Mouse (Mus musculus) midbrain, embryonic 10.5 days (tissue): Measurements from ENCODE around the gene Cdh13. TPM values are rescaled to one million over a fixed set of nuclear protein-coding genes. Genes with fewer than 3 reads are reported as not detected.

ENCODE experiments used
- DNase-seq: peaks from one replicate; pipeline ENCODE4 v3.0.0-alpha.2; 2017; ENCODE audit warnings: low spot score
- H3K27ac ChIP-seq: fragments of 300-500 bp; sonication (generic); replicated peaks from 2 replicates; pipeline ENCODE4 v1.5.1; 2016; ENCODE audit warnings: mild to moderate bottlenecking
- H3K27me3 ChIP-seq: fragments of 300-500 bp; sonication (generic); 2 replicates; pipeline ENCODE4 v1.6.1; 2016; ENCODE audit warnings: low read depth, mild to moderate bottlenecking; ENCODE audit not compliant: poor library complexity, severe bottlenecking
- H3K36me3 ChIP-seq: fragments of 300-500 bp; sonication (generic); 2 replicates; pipeline ENCODE4 v1.6.1; 2016; ENCODE audit warnings: mild to moderate bottlenecking, moderate library complexity
- H3K4me1 ChIP-seq: fragments of 300-500 bp; sonication (generic); 2 replicates; pipeline ENCODE4 v1.6.1; 2016
- H3K4me3 ChIP-seq: fragments of 300-500 bp; sonication (generic); 2 replicates; pipeline ENCODE4 v1.5.1; 2016; ENCODE audit warnings: mild to moderate bottlenecking, moderate library complexity
- H3K9me3 ChIP-seq: fragments of 300-500 bp; sonication (generic); replicated peaks from 2 replicates; pipeline ENCODE4 v1.6.1; 2016; ENCODE audit warnings: mild to moderate bottlenecking
- WGBS: fragments of 180-500 bp; shearing (Covaris S2); methylation state at CpG from one replicate; pipeline ENCODE4 v1.1.7; 2016; 5-methylcytosine and 5-hydroxymethylcytosine counted together
- polyA plus RNA-seq: library from polyadenylated mRNA; unstranded; fragments of >200 nt; fragmentation: Nextera tagmentation; extraction: Ambion mirVana; gene quantifications from 2 replicates; pipeline ENCODE4 v1.2.1, GENCODE M21; 2016

The Cdh13 gene
- polyA plus RNA-seq, 1 experiment from 2014 or later: 2.5 TPM

GRCm38 (mm10) chr8:118404836-118405235, 121.3 kb downstream of the Cdh13 start:
- H3K4me3 ChIP-seq: no peak overlapping the region
- H3K9me3 ChIP-seq: peaks cover 5% of the 10 kb centered on the region; the same call in 1 of the 2 replicates
- no peak overlapping the region for H3K27ac ChIP-seq
- 92% methylated on average over 3 of the region's 3 CpGs for WGBS
- no peak for DNase-seq
- no peaks in the 10 kb centered on the region for H3K27me3 ChIP-seq
- H3K36me3 ChIP-seq: no peaks in the 10 kb centered on the region
- H3K4me1 ChIP-seq: no peaks in the 10 kb centered on the region

DNA sequence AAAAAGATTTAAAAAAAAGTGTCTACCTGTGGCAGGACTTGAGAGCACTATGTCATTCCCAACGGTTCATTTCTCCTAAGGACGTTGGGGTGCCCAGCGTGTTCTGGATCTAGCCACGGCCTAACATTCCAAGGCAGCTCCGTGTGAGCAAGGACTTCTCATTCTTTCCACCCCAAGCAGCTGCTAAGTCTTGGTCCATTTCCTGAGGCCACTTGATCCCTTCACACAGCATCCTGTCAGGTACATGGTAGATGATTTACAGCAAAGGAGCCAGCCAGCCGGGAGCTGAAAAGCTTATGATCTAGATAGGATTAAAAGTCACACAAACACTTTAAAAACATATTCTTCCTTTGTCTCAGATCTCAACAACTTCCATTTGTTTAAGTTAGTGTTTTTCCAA, 123.8 kb downstream of the Cdh13 start:
- no peak overlapping the region for H3K27ac ChIP-seq
- 87% methylated on average over 6 of the region's 6 CpGs for WGBS
- H3K27me3 ChIP-seq: no peaks in the 10 kb centered on the region

DNA sequence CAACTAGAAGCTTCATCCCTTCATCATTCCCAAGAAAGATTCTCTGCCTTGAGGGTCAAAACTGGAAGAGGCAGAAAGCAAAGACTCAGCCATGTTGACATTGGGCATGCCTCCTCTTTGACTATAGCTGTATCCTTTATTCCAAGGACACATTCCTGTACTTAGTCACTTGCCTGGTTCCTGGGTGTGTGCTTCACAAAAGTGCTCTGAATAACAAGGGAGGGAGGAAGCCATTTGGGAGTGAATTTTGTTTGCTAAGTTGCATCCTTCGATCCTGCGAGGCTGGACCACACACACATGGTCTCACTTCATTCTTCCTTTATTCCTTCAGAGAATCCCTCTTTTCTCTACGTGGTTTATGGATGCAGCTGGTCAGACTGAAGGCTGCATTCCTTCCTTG, 125.9 kb downstream of the Cdh13 start:
- no peak overlapping the region for H3K4me3 ChIP-seq
- DNase-seq: no peak
- no peaks in the 10 kb centered on the region for H3K9me3 ChIP-seq
- no peaks in the 10 kb centered on the region for H3K36me3 ChIP-seq
- no peaks in the 10 kb centered on the region for H3K4me1 ChIP-seq
- no peaks in the 10 kb centered on the region for H3K27me3 ChIP-seq
- H3K27ac ChIP-seq: no peak overlapping the region
- 83% methylated on average over 3 of the region's 3 CpGs for WGBS

More for the DNA sequence above, 123.8 kb downstream of the Cdh13 start:
- DNase-seq: no peak
- Histone ChIP-seq H3K36me3 (no peaks in the 10 kb centered on the region), H3K9me3 (peaks cover 5% of the 10 kb centered on the region; the same call in 1 of the 2 replicates), H3K4me1 (no peaks in the 10 kb centered on the region), H3K4me3 (no peak overlapping the region)

- 82% methylated on average over 4 of the region's 4 CpGs for WGBS
- no peaks in the 10 kb centered on the region for H3K4me1 ChIP-seq
- no peaks in the 10 kb centered on the region for H3K27me3 ChIP-seq
- no peak overlapping the region for H3K4me3 ChIP-seq
- H3K36me3 ChIP-seq: no peaks in the 10 kb centered on the region
- H3K27ac ChIP-seq: no peak overlapping the region
- no peaks in the 10 kb centered on the region for H3K9me3 ChIP-seq
- no peak for DNase-seq
Measured at GRCm38 (mm10) chr8:118410341-118410970, 126.9 kb downstream of the Cdh13 start.

DNA sequence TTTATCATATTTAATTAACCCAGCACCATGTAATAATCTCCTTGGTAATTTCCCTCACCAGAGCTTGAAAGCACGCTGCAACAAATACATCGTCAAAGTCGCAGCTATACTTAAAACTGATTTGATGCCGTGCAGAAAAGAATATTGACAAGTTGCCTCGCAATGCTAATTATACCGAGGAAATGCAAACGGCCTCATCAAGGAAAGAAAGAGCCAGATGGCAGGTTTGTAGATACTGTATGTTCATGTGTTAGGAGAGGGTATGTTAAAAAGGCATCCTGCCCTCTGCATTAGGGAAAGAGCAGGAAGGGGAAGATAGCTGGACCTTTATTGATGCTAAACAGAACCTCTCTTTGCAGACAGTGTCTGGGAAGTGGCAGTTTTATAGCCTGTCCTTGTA, 132.1 kb downstream of the Cdh13 start:
- Histone ChIP-seq H3K27me3 (no peaks in the 10 kb centered on the region), H3K4me1 (no peaks in the 10 kb centered on the region), H3K9me3 (no peaks in the 10 kb centered on the region), H3K4me3 (no peak overlapping the region), H3K36me3 (no peaks in the 10 kb centered on the region), H3K27ac (no peak overlapping the region)
- no peak for DNase-seq
- 93% methylated on average over 7 of the region's 7 CpGs for WGBS

DNA sequence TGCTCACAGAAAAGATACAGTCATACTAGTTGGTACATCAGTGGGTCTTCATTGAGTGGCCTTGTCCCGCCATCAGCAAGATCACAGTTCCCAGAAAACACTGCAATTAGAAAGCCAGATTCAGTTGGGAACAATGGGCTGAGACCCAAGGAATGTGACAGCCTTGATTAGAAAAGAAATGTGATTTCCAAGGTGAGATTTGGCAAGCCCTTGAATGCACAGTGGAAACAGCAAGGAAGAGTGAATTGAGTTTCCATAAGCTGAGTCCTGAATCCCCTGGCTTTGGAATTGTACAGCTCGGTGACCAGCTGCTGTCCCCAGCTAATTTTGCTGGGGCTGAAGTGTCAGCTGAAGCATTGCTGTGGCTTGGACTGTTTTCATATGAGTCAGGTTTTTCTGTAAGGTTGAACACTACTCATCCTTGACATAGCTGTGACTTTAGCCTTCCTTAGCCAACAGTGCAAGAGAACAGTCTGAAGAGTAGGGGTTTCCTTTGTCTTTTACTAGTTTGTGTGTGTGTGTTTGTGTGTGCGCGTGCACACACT, 133.3 kb downstream of the Cdh13 start:
- no peaks in the 10 kb centered on the region for H3K27me3 ChIP-seq
- no peaks in the 10 kb centered on the region for H3K36me3 ChIP-seq
- no peak overlapping the region for H3K27ac ChIP-seq
- H3K4me3 ChIP-seq: no peak overlapping the region
- no peaks in the 10 kb centered on the region for H3K9me3 ChIP-seq
- no peaks in the 10 kb centered on the region for H3K4me1 ChIP-seq
- DNase-seq: no peak
- 89% methylated on average over 4 of the region's 4 CpGs for WGBS

DNA sequence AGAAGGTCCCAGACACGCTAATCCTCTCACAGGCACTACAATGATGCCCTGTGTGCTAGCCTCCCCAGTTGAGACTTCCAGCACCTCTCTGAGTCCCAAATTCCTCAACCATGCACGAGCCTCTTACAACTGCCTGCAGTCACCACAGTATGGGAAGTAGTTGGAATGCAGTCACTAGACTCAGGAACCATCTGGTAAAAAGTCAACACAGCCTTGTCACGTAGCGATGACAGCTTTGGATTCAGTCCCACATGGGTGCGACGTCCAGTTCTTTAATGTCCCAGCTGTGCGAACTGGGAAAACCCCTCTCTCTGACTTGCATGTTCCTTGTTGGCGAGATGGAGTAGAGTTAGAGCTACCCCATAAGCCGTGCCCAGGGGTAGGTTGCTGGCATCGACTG, 139.1 kb downstream of the Cdh13 start:
- H3K4me3 ChIP-seq: no peak overlapping the region
- H3K27ac ChIP-seq: no peak overlapping the region
- no peaks in the 10 kb centered on the region for H3K36me3 ChIP-seq
- H3K4me1 ChIP-seq: no peaks in the 10 kb centered on the region
- H3K9me3 ChIP-seq: no peaks in the 10 kb centered on the region
- WGBS: 92% methylated on average over 10 of the region's 10 CpGs
- DNase-seq: no peak
- H3K27me3 ChIP-seq: no peaks in the 10 kb centered on the region

GRCm38 (mm10) chr8:118428941-118429340, 145.4 kb downstream of the Cdh13 start:
- 89% methylated on average over 7 of the region's 7 CpGs for WGBS
- H3K27ac ChIP-seq: no peak overlapping the region

GRCm38 (mm10) chr8:118431731-118432440, 148.4 kb downstream of the Cdh13 start:
- Histone ChIP-seq H3K27me3 (no peaks in the 10 kb centered on the region), H3K27ac (no peak overlapping the region), H3K4me3 (no peak overlapping the region), H3K4me1 (no peaks in the 10 kb centered on the region), H3K36me3 (no peaks in the 10 kb centered on the region), H3K9me3 (no peaks in the 10 kb centered on the region)
- no peak for DNase-seq
- 83% methylated on average over 11 of the region's 11 CpGs for WGBS

More at GRCm38 (mm10) chr8:118428941-118429340, 145.4 kb downstream of the Cdh13 start:
- H3K4me3 ChIP-seq: no peak overlapping the region
- H3K9me3 ChIP-seq: no peaks in the 10 kb centered on the region
- H3K4me1 ChIP-seq: no peaks in the 10 kb centered on the region
- H3K36me3 ChIP-seq: no peaks in the 10 kb centered on the region
- DNase-seq: no peak
- H3K27me3 ChIP-seq: no peaks in the 10 kb centered on the region

- H3K27ac ChIP-seq: no peak overlapping the region
- 88% methylated on average over 3 of the region's 3 CpGs for WGBS
- DNase-seq: no peak
Measured at GRCm38 (mm10) chr8:118433553-118434180, 150.1 kb downstream of the Cdh13 start.

DNA sequence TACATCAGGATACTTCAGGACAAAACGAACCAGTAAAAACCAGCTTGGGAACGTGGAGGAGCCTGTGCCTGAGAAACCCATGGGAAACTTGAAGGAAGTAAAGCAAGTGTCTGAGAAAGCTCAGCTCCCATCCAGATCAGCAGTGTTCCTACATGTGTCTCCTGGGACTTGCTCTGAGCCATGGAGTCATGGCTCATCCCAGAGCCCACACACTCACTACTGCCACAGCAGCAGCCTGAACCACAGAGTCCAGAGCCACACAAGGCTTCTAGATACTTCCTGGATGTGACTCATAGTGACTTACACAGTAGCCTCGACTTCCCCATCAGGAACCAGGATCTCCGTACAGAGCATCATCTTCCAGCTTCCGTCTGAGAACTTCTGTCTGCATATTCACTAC, 153.2 kb downstream of the Cdh13 start:
- 87% methylated on average over 5 of the region's 5 CpGs for WGBS
- H3K9me3 ChIP-seq: no peaks in the 10 kb centered on the region
- H3K4me1 ChIP-seq: peaks cover 5% of the 10 kb centered on the region; the same call in 1 of the 2 replicates
- H3K27ac ChIP-seq: no peak overlapping the region
- no peaks in the 10 kb centered on the region for H3K36me3 ChIP-seq
- no peaks in the 10 kb centered on the region for H3K27me3 ChIP-seq
- DNase-seq: no peak
- no peak overlapping the region for H3K4me3 ChIP-seq

More at GRCm38 (mm10) chr8:118433553-118434180, 150.1 kb downstream of the Cdh13 start:
- Histone ChIP-seq H3K4me1 (no peaks in the 10 kb centered on the region), H3K27me3 (no peaks in the 10 kb centered on the region), H3K4me3 (no peak overlapping the region), H3K9me3 (no peaks in the 10 kb centered on the region), H3K36me3 (no peaks in the 10 kb centered on the region)

GRCm38 (mm10) chr8:118437152-118437551, 153.6 kb downstream of the Cdh13 start:
- no peak overlapping the region for H3K4me3 ChIP-seq
- 88% methylated on average over 10 of the region's 10 CpGs for WGBS

GRCm38 (mm10) chr8:118437874-118438273, 154.3 kb downstream of the Cdh13 start:
- no peak for DNase-seq
- Histone ChIP-seq H3K9me3 (no peaks in the 10 kb centered on the region), H3K27ac (no peak overlapping the region), H3K4me3 (no peak overlapping the region), H3K36me3 (no peaks in the 10 kb centered on the region), H3K4me1 (peaks cover 5% of the 10 kb centered on the region; the same call in 1 of the 2 replicates), H3K27me3 (no peaks in the 10 kb centered on the region)
- 79% methylated on average over 3 of the region's 3 CpGs for WGBS

More at GRCm38 (mm10) chr8:118437152-118437551, 153.6 kb downstream of the Cdh13 start:
- peaks cover 5% of the 10 kb centered on the region; the same call in 1 of the 2 replicates for H3K4me1 ChIP-seq
- no peaks in the 10 kb centered on the region for H3K27me3 ChIP-seq
- DNase-seq: no peak
- no peak overlapping the region for H3K27ac ChIP-seq
- no peaks in the 10 kb centered on the region for H3K36me3 ChIP-seq
- H3K9me3 ChIP-seq: no peaks in the 10 kb centered on the region
